Mouse (Mus musculus) midbrain, embryonic 10.5 days (tissue): Measurements from ENCODE around the gene Atxn10. TPM values are rescaled to one million over a fixed set of nuclear protein-coding genes. Genes with fewer than 3 reads are reported as not detected.

Experiments used
- DNase-seq: peaks from one replicate; pipeline ENCODE4 v3.0.0-alpha.2; 2017; ENCODE audit warnings: low spot score
- H3K27ac ChIP-seq: fragments of 300-500 bp; sonication (generic); replicated peaks from 2 replicates; pipeline ENCODE4 v1.5.1; 2016; ENCODE audit warnings: mild to moderate bottlenecking
- H3K27me3 ChIP-seq: fragments of 300-500 bp; sonication (generic); 2 replicates; pipeline ENCODE4 v1.6.1; 2016; ENCODE audit warnings: low read depth, mild to moderate bottlenecking; ENCODE audit not compliant: poor library complexity, severe bottlenecking
- H3K36me3 ChIP-seq: fragments of 300-500 bp; sonication (generic); 2 replicates; pipeline ENCODE4 v1.6.1; 2016; ENCODE audit warnings: mild to moderate bottlenecking, moderate library complexity
- H3K4me1 ChIP-seq: fragments of 300-500 bp; sonication (generic); 2 replicates; pipeline ENCODE4 v1.6.1; 2016
- H3K4me3 ChIP-seq: fragments of 300-500 bp; sonication (generic); 2 replicates; pipeline ENCODE4 v1.5.1; 2016; ENCODE audit warnings: mild to moderate bottlenecking, moderate library complexity
- H3K9me3 ChIP-seq: fragments of 300-500 bp; sonication (generic); replicated peaks from 2 replicates; pipeline ENCODE4 v1.6.1; 2016; ENCODE audit warnings: mild to moderate bottlenecking
- WGBS: fragments of 180-500 bp; shearing (Covaris S2); methylation state at CpG from one replicate; pipeline ENCODE4 v1.1.7; 2016; 5-methylcytosine and 5-hydroxymethylcytosine counted together
- polyA plus RNA-seq: library from polyadenylated mRNA; unstranded; fragments of >200 nt; fragmentation: Nextera tagmentation; extraction: Ambion mirVana; gene quantifications from 2 replicates; pipeline ENCODE4 v1.2.1, GENCODE M21; 2016

Gene Atxn10
- polyA plus RNA-seq, 1 experiment from 2014 or later = 341 TPM

DNA sequence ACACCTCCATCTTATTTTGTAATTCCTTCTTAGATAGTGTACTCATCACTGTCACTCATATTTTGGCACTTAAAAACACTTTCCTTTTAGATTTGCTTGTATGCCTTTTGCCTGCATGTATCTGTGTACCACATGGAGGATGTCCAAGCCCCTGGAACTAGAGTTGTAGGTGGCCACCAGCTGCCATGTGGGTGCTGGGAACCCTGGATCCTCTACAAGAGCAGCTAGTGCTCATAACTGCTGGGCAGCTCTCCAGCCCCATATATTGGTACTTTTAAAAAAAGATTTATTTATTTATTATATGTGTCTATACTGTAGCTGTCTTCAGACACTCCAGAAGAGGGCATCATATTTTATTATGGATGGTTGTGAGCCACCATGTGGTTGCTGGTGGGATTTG lies 37.1 kb downstream of the Atxn10 start:
- Histone ChIP-seq H3K36me3 (peaks cover 52% of the 10 kb centered on the region), H3K27me3 (no peaks in the 10 kb centered on the region), H3K27ac (no peak overlapping the region), H3K4me3 (no peak overlapping the region), H3K9me3 (no peaks in the 10 kb centered on the region), H3K4me1 (no peaks in the 10 kb centered on the region)
- DNase-seq = no peak

- H3K4me3 ChIP-seq = no peak overlapping the region
- H3K4me1 ChIP-seq = no peaks in the 10 kb centered on the region
- no peaks in the 10 kb centered on the region for H3K27me3 ChIP-seq
- peaks cover 70% of the 10 kb centered on the region for H3K36me3 ChIP-seq
- H3K27ac ChIP-seq = no peak overlapping the region
- 89% methylated on average over 9 of the region's 9 CpGs for WGBS
- DNase-seq = no peak
- no peaks in the 10 kb centered on the region for H3K9me3 ChIP-seq
These were observed 47.4 kb downstream of the Atxn10 start for GRCm38 (mm10) chr15:85383477-85383876.

- Histone ChIP-seq H3K9me3 (no peaks in the 10 kb centered on the region), H3K4me3 (no peak overlapping the region), H3K27me3 (no peaks in the 10 kb centered on the region), H3K4me1 (no peaks in the 10 kb centered on the region), H3K36me3 (peaks cover 71% of the 10 kb centered on the region), H3K27ac (no peak overlapping the region)
- DNase-seq = no peak
- WGBS = 86% methylated on average over 3 of the region's 3 CpGs
These were observed 52.7 kb downstream of the Atxn10 start for GRCm38 (mm10) chr15:85388696-85389095.

DNA sequence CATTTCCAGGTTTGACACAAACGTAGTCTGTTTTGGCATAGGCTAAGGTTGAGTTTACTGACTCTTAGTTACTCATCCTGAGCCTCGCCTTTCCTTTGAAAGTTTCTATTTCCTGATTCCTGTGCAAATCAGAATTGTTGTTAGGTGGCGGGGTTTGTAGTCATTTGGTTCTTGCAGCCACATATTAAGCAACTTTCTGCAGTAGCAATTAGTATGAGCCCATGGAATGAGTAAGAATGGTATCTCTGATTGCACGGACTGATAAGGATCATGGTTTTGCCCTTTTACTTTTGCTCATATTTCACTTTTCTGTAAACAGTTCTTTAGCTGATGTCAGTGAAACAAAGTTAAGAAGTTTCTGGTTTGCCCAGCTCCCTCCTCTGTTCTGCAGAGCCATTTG lies 53.9 kb downstream of the Atxn10 start:
- DNase-seq = no peak
- Histone ChIP-seq H3K27me3 (no peaks in the 10 kb centered on the region), H3K4me1 (no peaks in the 10 kb centered on the region), H3K9me3 (no peaks in the 10 kb centered on the region), H3K36me3 (peaks cover 68% of the 10 kb centered on the region), H3K27ac (no peak overlapping the region), H3K4me3 (no peak overlapping the region)
- 93% methylated on average over 4 of the region's 4 CpGs for WGBS

DNA sequence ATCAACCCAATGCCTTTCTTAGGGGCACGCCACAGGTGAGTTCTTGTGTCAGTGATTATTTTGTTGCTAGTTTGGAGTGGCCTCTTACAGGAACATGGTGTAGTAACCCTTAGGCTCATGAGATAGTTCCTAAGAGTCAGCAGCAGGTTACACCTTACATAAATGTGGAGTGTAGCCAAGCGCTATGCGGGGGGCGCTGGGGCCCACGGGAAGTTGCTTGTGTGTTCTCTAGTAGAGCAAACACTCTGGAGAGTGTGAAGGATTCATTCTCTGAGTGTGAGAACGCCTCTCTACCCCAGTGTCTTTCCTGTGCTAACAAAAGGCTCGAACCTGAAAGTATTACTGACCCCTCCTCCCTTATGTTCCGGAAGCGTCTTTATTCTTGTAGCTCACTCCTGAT lies 59.3 kb downstream of the Atxn10 start:
- 94% methylated on average over 9 of the region's 9 CpGs for WGBS
- Histone ChIP-seq H3K27ac (no peak overlapping the region), H3K4me3 (no peak overlapping the region)

GRCm38 (mm10) chr15:85401926-85402325 lies 65.9 kb downstream of the Atxn10 start:
- Histone ChIP-seq H3K27ac (no peak overlapping the region), H3K27me3 (no peaks in the 10 kb centered on the region), H3K36me3 (peaks cover 33% of the 10 kb centered on the region), H3K4me3 (no peak overlapping the region), H3K4me1 (peaks cover 15% of the 10 kb centered on the region), H3K9me3 (no peaks in the 10 kb centered on the region)
- 82% methylated on average over 7 of the region's 7 CpGs for WGBS
- no peak for DNase-seq

More for the DNA sequence above, 59.3 kb downstream of the Atxn10 start:
- Histone ChIP-seq H3K4me1 (no peaks in the 10 kb centered on the region; the same call in 1 of the 2 replicates), H3K9me3 (no peaks in the 10 kb centered on the region), H3K27me3 (no peaks in the 10 kb centered on the region), H3K36me3 (peaks cover 77% of the 10 kb centered on the region)
- DNase-seq = no peak

DNA sequence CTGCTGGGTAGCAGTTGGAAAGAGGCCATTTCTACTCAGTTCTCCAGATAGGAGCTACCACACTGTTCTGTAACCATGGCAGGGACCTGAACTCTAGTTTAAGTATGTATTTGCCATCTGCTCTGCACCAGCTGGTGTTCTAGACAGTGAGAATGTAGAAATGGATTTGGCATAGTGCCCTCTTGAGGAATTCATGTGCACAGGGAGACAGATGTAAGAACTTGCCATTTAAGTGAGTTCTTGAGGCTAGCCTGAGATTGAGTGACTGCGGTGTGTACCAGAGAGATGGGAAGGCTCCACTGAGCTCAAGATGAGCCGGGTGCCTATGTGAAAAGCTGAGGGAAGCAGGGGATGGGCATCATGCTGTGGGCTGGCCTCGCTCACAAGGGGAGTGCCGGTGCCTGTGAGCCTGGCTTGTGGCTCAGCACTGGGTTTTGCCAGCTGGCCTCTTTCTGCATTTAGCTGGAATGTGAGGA lies 67.2 kb downstream of the Atxn10 start:
- Histone ChIP-seq H3K9me3 (no peaks in the 10 kb centered on the region), H3K4me3 (no peak overlapping the region), H3K27ac (no peak overlapping the region; the same call in 1 of the 2 replicates), H3K27me3 (no peaks in the 10 kb centered on the region), H3K4me1 (peaks cover 15% of the 10 kb centered on the region), H3K36me3 (peaks cover 22% of the 10 kb centered on the region)
- no peak for DNase-seq
- WGBS = 79% methylated on average over 4 of the region's 4 CpGs

- H3K4me3 ChIP-seq = no peak overlapping the region
- H3K27ac ChIP-seq = no peak overlapping the region
- no peaks in the 10 kb centered on the region for H3K27me3 ChIP-seq
- WGBS = 80% methylated on average over 4 of the region's 4 CpGs
- H3K4me1 ChIP-seq = peaks cover 15% of the 10 kb centered on the region
- no peak for DNase-seq
- no peaks in the 10 kb centered on the region for H3K9me3 ChIP-seq
- H3K36me3 ChIP-seq = peaks cover 22% of the 10 kb centered on the region
These were observed 68.7 kb downstream of the Atxn10 start for GRCm38 (mm10) chr15:85404739-85405138.

- H3K27me3 ChIP-seq = no peaks in the 10 kb centered on the region
- H3K9me3 ChIP-seq = no peaks in the 10 kb centered on the region
- no peak for DNase-seq
- WGBS = 84% methylated on average over 3 of the region's 3 CpGs
- no peak overlapping the region for H3K4me3 ChIP-seq
- 0 out of 2 replicates have a peak overlapping the region, but pooled peaks have one; percentile 13 for H3K27ac ChIP-seq
- peaks cover 15% of the 10 kb centered on the region for H3K4me1 ChIP-seq
- peaks cover 13% of the 10 kb centered on the region for H3K36me3 ChIP-seq
These were observed 69.5 kb downstream of the Atxn10 start for GRCm38 (mm10) chr15:85405567-85405966.

- H3K4me1 ChIP-seq = peaks cover 15% of the 10 kb centered on the region
- H3K27ac ChIP-seq = no peak overlapping the region
- H3K36me3 ChIP-seq = peaks cover 5% of the 10 kb centered on the region; the same call in 1 of the 2 replicates
- WGBS = 94% methylated on average over 1 of the region's 1 CpGs
- no peak overlapping the region for H3K4me3 ChIP-seq
- no peak for DNase-seq
- H3K27me3 ChIP-seq = no peaks in the 10 kb centered on the region
- no peaks in the 10 kb centered on the region for H3K9me3 ChIP-seq
These were observed 70.8 kb downstream of the Atxn10 start for GRCm38 (mm10) chr15:85406846-85407245.

DNA sequence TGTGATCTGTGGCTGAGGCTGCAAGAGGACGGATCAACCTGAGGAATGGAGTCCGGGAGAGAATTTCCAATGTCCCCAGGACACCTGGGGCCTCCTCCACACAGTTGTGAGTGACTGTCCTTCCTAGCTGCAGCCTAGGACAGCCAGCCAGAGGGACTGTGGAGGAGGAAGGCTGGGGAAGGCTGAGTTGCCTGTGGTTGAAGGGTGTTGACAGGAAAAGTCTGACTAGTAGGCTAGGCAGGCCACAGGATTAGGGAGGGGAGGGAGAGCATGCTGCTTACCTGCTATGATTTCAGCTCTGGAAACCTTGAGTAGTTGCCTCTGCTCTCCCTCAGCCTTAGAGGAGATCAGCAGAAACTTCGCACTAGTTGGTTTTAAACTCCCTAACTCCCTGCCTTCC lies 71.3 kb downstream of the Atxn10 start:
- Histone ChIP-seq H3K4me3 (no peak overlapping the region), H3K27me3 (no peaks in the 10 kb centered on the region), H3K9me3 (no peaks in the 10 kb centered on the region), H3K4me1 (peaks cover 15% of the 10 kb centered on the region), H3K27ac (no peak overlapping the region), H3K36me3 (no peaks in the 10 kb centered on the region)
- no peak for DNase-seq
- 87% methylated on average over 3 of the region's 3 CpGs for WGBS

GRCm38 (mm10) chr15:85408790-85409189 lies 72.7 kb downstream of the Atxn10 start:
- H3K4me3 ChIP-seq = no peak overlapping the region
- DNase-seq = no peak
- no peak overlapping the region for H3K27ac ChIP-seq
- H3K27me3 ChIP-seq = no peaks in the 10 kb centered on the region
- H3K9me3 ChIP-seq = no peaks in the 10 kb centered on the region
- peaks cover 10% of the 10 kb centered on the region for H3K4me1 ChIP-seq
- WGBS = 93% methylated on average over 5 of the region's 5 CpGs
- no peaks in the 10 kb centered on the region for H3K36me3 ChIP-seq

DNA sequence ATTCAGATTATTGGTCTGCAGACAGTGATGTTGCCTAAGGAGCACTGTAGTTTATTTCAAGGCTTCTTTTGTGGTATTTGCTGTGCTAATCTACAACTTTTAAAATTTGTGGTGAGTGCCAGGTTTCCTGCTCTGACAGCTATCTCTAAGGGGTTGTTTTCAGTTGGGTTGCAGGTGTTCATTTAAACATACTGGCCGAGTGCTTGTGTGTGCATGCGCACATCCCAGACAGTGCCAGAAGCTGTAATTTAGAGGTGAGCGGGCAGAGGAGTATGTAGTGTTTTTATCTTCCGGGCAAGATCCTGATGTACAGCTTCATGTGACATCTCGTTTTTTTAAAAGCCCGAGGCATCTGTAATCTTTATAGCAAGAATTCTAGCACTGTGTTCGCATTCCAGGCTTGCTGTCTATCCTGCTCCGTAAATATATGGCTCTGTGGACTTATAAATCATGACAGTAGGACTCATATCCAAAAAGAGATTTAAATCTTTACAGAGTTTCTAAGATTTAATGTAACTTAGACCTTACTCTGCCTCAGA lies 73.3 kb downstream of the Atxn10 start:
- Histone ChIP-seq H3K36me3 (no peaks in the 10 kb centered on the region), H3K27ac (no peak overlapping the region), H3K27me3 (no peaks in the 10 kb centered on the region), H3K9me3 (no peaks in the 10 kb centered on the region), H3K4me3 (no peak overlapping the region), H3K4me1 (peaks cover 10% of the 10 kb centered on the region)
- DNase-seq = no peak
- 92% methylated on average over 8 of the region's 8 CpGs for WGBS

- H3K27me3 ChIP-seq = no peaks in the 10 kb centered on the region
- no peaks in the 10 kb centered on the region for H3K9me3 ChIP-seq
- no peak for DNase-seq
- H3K4me3 ChIP-seq = no peak overlapping the region
- WGBS = 86% methylated on average over 6 of the region's 6 CpGs
- no peaks in the 10 kb centered on the region for H3K36me3 ChIP-seq
- H3K27ac ChIP-seq = no peak overlapping the region
- peaks cover 6% of the 10 kb centered on the region for H3K4me1 ChIP-seq
These were observed 73.8 kb downstream of the Atxn10 start for GRCm38 (mm10) chr15:85409836-85410235.
